Mouse (Mus musculus): ENCODE measurements around the gene Lbh. TPM values are rescaled to one million over a fixed set of nuclear protein-coding genes. Genes with fewer than 3 reads are reported as not detected.

Lbh gene
- polyA plus RNA-seq, 1 experiment from 2014 or later = 2.7 TPM

GRCm38 (mm10) chr17:72898775-72899174 lies 19.3 kb upstream of the Lbh start:
- Histone ChIP-seq H3K4me3 (replicated peaks) (no peak overlapping the region), H3K27ac (no peak overlapping the region), H3K9ac (replicated peaks) (no peak overlapping the region), H3K27me3 (no peaks in the 10 kb centered on the region), H3K4me1 (replicated peaks) (no peaks in the 10 kb centered on the region), H3K4me2 (no peak overlapping the region), H3K9me3 (no peaks in the 10 kb centered on the region), H3K36me3 (no peaks in the 10 kb centered on the region)
- ATAC-seq (ENCODE audit: insufficient number of reproducible peaks, insufficient read depth, low FRiP score, low TSS enrichment, low read depth) = no peak
- WGBS = 79% methylated on average over 3 of the region's 3 CpGs

GRCm38 (mm10) chr17:72901021-72901420 lies 17.1 kb upstream of the Lbh start:
- no peak for ATAC-seq (ENCODE audit: insufficient number of reproducible peaks, insufficient read depth, low FRiP score, low TSS enrichment, low read depth)
- H3K27ac ChIP-seq = no peak overlapping the region
- no peaks in the 10 kb centered on the region for H3K27me3 ChIP-seq
- no peaks in the 10 kb centered on the region for H3K4me1 ChIP-seq (replicated peaks)
- no peak overlapping the region for H3K4me2 ChIP-seq
- H3K36me3 ChIP-seq = no peaks in the 10 kb centered on the region
- no peaks in the 10 kb centered on the region for H3K9me3 ChIP-seq
- 79% methylated on average over 6 of the region's 6 CpGs for WGBS
- no peak overlapping the region for H3K4me3 ChIP-seq (replicated peaks)
- no peak overlapping the region for H3K9ac ChIP-seq (replicated peaks)

GRCm38 (mm10) chr17:72901705-72902104 lies 16.4 kb upstream of the Lbh start:
- no peak for ATAC-seq (ENCODE audit: insufficient number of reproducible peaks, insufficient read depth, low FRiP score, low TSS enrichment, low read depth)
- no peak overlapping the region for H3K4me2 ChIP-seq
- H3K4me1 ChIP-seq (replicated peaks) = no peaks in the 10 kb centered on the region
- 90% methylated on average over 4 of the region's 4 CpGs for WGBS
- H3K9ac ChIP-seq (replicated peaks) = no peak overlapping the region
- H3K4me3 ChIP-seq (replicated peaks) = no peak overlapping the region
- H3K36me3 ChIP-seq = no peaks in the 10 kb centered on the region
- H3K9me3 ChIP-seq = no peaks in the 10 kb centered on the region
- H3K27me3 ChIP-seq = no peaks in the 10 kb centered on the region
- H3K27ac ChIP-seq = no peak overlapping the region

- Histone ChIP-seq H3K4me2 (no peak overlapping the region), H3K9me3 (no peaks in the 10 kb centered on the region), H3K4me3 (replicated peaks) (no peak overlapping the region), H3K9ac (replicated peaks) (no peak overlapping the region), H3K4me1 (replicated peaks) (no peaks in the 10 kb centered on the region), H3K36me3 (no peaks in the 10 kb centered on the region), H3K27ac (no peak overlapping the region), H3K27me3 (no peaks in the 10 kb centered on the region)
- ATAC-seq (ENCODE audit: insufficient number of reproducible peaks, insufficient read depth, low FRiP score, low TSS enrichment, low read depth) = no peak
- WGBS = 95% methylated on average over 5 of the region's 5 CpGs
These were observed 14.8 kb upstream of the Lbh start for GRCm38 (mm10) chr17:72903321-72903720.

GRCm38 (mm10) chr17:72903921-72904421 lies 14.1 kb upstream of the Lbh start:
- Histone ChIP-seq H3K36me3 (no peaks in the 10 kb centered on the region), H3K9ac (replicated peaks) (no peak overlapping the region), H3K4me2 (no peak overlapping the region), H3K27ac (no peak overlapping the region), H3K4me1 (replicated peaks) (no peaks in the 10 kb centered on the region), H3K4me3 (replicated peaks) (no peak overlapping the region), H3K9me3 (no peaks in the 10 kb centered on the region), H3K27me3 (no peaks in the 10 kb centered on the region)
- ATAC-seq (ENCODE audit: insufficient number of reproducible peaks, insufficient read depth, low FRiP score, low TSS enrichment, low read depth) = no peak
- 78% methylated on average over 9 of the region's 9 CpGs for WGBS

GRCm38 (mm10) chr17:72904873-72905272 lies 13.2 kb upstream of the Lbh start:
- Histone ChIP-seq H3K27me3 (no peaks in the 10 kb centered on the region), H3K27ac (no peak overlapping the region), H3K9ac (replicated peaks) (no peak overlapping the region), H3K36me3 (no peaks in the 10 kb centered on the region), H3K9me3 (no peaks in the 10 kb centered on the region), H3K4me1 (replicated peaks) (no peaks in the 10 kb centered on the region), H3K4me3 (replicated peaks) (no peak overlapping the region), H3K4me2 (no peak overlapping the region)
- WGBS = 85% methylated on average over 7 of the region's 7 CpGs
- ATAC-seq (ENCODE audit: insufficient number of reproducible peaks, insufficient read depth, low FRiP score, low TSS enrichment, low read depth) = no peak

GRCm38 (mm10) chr17:72906231-72906896 lies 11.7 kb upstream of the Lbh start:
- WGBS = 65% methylated on average over 10 of the region's 10 CpGs
- H3K4me1 ChIP-seq (replicated peaks) = peaks cover 4% of the 10 kb centered on the region
- H3K4me2 ChIP-seq = no peak overlapping the region
- no peaks in the 10 kb centered on the region for H3K36me3 ChIP-seq
- no peak overlapping the region for H3K9ac ChIP-seq (replicated peaks)
- no peak overlapping the region for H3K4me3 ChIP-seq (replicated peaks)
- H3K27ac ChIP-seq = no peak overlapping the region
- no peak for ATAC-seq (ENCODE audit: insufficient number of reproducible peaks, insufficient read depth, low FRiP score, low TSS enrichment, low read depth)
- 0 out of 2 replicates have a peak, but pooled peaks cover 3% of the 10 kb centered on the region for H3K27me3 ChIP-seq
- no peaks in the 10 kb centered on the region for H3K9me3 ChIP-seq

- H3K9me3 ChIP-seq = no peaks in the 10 kb centered on the region
- H3K4me1 ChIP-seq (replicated peaks) = peaks cover 11% of the 10 kb centered on the region
- ATAC-seq (ENCODE audit: insufficient number of reproducible peaks, insufficient read depth, low FRiP score, low TSS enrichment, low read depth) = no peak
- no peak overlapping the region for H3K4me3 ChIP-seq (replicated peaks)
- H3K36me3 ChIP-seq = no peaks in the 10 kb centered on the region
- 0 out of 2 replicates have a peak, but pooled peaks cover 3% of the 10 kb centered on the region for H3K27me3 ChIP-seq
- H3K9ac ChIP-seq (replicated peaks) = no peak overlapping the region
- H3K4me2 ChIP-seq = no peak overlapping the region
- 86% methylated on average over 9 of the region's 9 CpGs for WGBS
- no peak overlapping the region for H3K27ac ChIP-seq
These were observed 10.9 kb upstream of the Lbh start for GRCm38 (mm10) chr17:72907211-72907610.

- no peaks in the 10 kb centered on the region for H3K36me3 ChIP-seq
- 87% methylated on average over 8 of the region's 8 CpGs for WGBS
- no peak overlapping the region for H3K4me2 ChIP-seq
- 0 out of 2 replicates have a peak, but pooled peaks cover 3% of the 10 kb centered on the region for H3K27me3 ChIP-seq
- no peak for ATAC-seq (ENCODE audit: insufficient number of reproducible peaks, insufficient read depth, low FRiP score, low TSS enrichment, low read depth)
- no peak overlapping the region for H3K4me3 ChIP-seq (replicated peaks)
- no peak overlapping the region for H3K27ac ChIP-seq
- no peak overlapping the region for H3K9ac ChIP-seq (replicated peaks)
- no peaks in the 10 kb centered on the region for H3K9me3 ChIP-seq
- peaks cover 17% of the 10 kb centered on the region for H3K4me1 ChIP-seq (replicated peaks)
These were observed 10.3 kb upstream of the Lbh start for GRCm38 (mm10) chr17:72907777-72908176.

- no peak overlapping the region for H3K4me2 ChIP-seq
- no peak overlapping the region for H3K9ac ChIP-seq (replicated peaks)
- 81% methylated on average over 3 of the region's 3 CpGs for WGBS
- no peak for ATAC-seq (ENCODE audit: insufficient number of reproducible peaks, insufficient read depth, low FRiP score, low TSS enrichment, low read depth)
- H3K27me3 ChIP-seq = 0 out of 2 replicates have a peak, but pooled peaks cover 3% of the 10 kb centered on the region
- no peak overlapping the region for H3K27ac ChIP-seq
- no peaks in the 10 kb centered on the region for H3K36me3 ChIP-seq
- H3K4me3 ChIP-seq (replicated peaks) = no peak overlapping the region
- peaks cover 19% of the 10 kb centered on the region for H3K4me1 ChIP-seq (replicated peaks)
- no peaks in the 10 kb centered on the region for H3K9me3 ChIP-seq
These were observed 9.5 kb upstream of the Lbh start for GRCm38 (mm10) chr17:72908561-72908960.

GRCm38 (mm10) chr17:72909061-72909852 lies 8.8 kb upstream of the Lbh start:
- 88% methylated on average over 7 of the region's 7 CpGs for WGBS
- ATAC-seq (ENCODE audit: insufficient number of reproducible peaks, insufficient read depth, low FRiP score, low TSS enrichment, low read depth) = no peak
- Histone ChIP-seq H3K4me3 (replicated peaks) (no peak overlapping the region), H3K36me3 (no peaks in the 10 kb centered on the region), H3K9ac (replicated peaks) (no peak overlapping the region), H3K9me3 (no peaks in the 10 kb centered on the region), H3K27me3 (0 out of 2 replicates have a peak, but pooled peaks cover 3% of the 10 kb centered on the region), H3K27ac (no peak overlapping the region), H3K4me2 (no peak overlapping the region), H3K4me1 (replicated peaks) (peaks cover 19% of the 10 kb centered on the region)
